ENCODE assay signal across 8 mouse cellular contexts in genomic region chr4:155178274-155178673, GRCm38 (mm10). TPM values are rescaled to one million over a fixed set of nuclear protein-coding genes. Genes with fewer than 3 reads are reported as not detected.
DNase-seq lines count a peak whose midpoint lies in the region; ATAC-seq and TF ChIP-seq lines count a peak whose summit lies in the region.

No protein-coding gene starts in this region.

- no peak for TF ChIP-seq POLR2A in ES-Bruce4 (IDR thresholded peaks at IDR 0.05; ENCODE audit: insufficient read depth, low read length)
- TF ChIP-seq POLR2A in bone marrow macrophage, adult 2 months (IDR thresholded peaks at IDR 0.05; ENCODE audit: borderline replicate concordance, low read depth, low read length): no peak

- TF ChIP-seq EP300 in ES-Bruce4 (IDR thresholded peaks at IDR 0.05; ENCODE audit: insufficient read depth, low read depth, low read length): peak; percentile 83

- H3K4me2 ChIP-seq in hindbrain, postnatal 0 days (ENCODE audit: low read depth, low read length): no peak overlapping the region
- H3K4me2 ChIP-seq in limb, embryonic 15.5 days: peak overlapping the region; percentile 30
- H3K4me2 ChIP-seq in midbrain, embryonic 13.5 days (replicated peaks): peak overlapping the region; percentile 31
- peak overlapping the region; percentile 31 for H3K4me2 ChIP-seq in stomach, embryonic 16.5 days (ENCODE audit: low read depth, low read length)

- H3K9me3 ChIP-seq in ES-Bruce4 (replicated peaks; ENCODE audit: control insufficient read depth, insufficient read depth, low read length, poor library complexity, severe bottlenecking): no peaks in the 10 kb centered on the region
- no peaks in the 10 kb centered on the region for H3K9me3 ChIP-seq in hindbrain, postnatal 0 days (ENCODE audit: low read length)
- no peaks in the 10 kb centered on the region for H3K9me3 ChIP-seq in limb, embryonic 15.5 days
- H3K9me3 ChIP-seq in midbrain, embryonic 13.5 days: no peaks in the 10 kb centered on the region
- no peaks in the 10 kb centered on the region for H3K9me3 ChIP-seq in stomach, embryonic 16.5 days (replicated peaks; ENCODE audit: control insufficient read depth, low read length)

- WGBS in hindbrain, postnatal 0 days: 0% methylated on average over 6 of the region's 6 CpGs
- WGBS in limb, embryonic 15.5 days: 1% methylated on average over 6 of the region's 6 CpGs
- 8% methylated on average over 6 of the region's 6 CpGs for WGBS in midbrain, embryonic 13.5 days
- WGBS in stomach, embryonic 16.5 days: 10% methylated on average over 6 of the region's 6 CpGs

- no peaks in the 10 kb centered on the region for H3K27me3 ChIP-seq in ES-Bruce4 (ENCODE audit: control insufficient read depth, insufficient read depth, low read length, poor library complexity, severe bottlenecking)
- H3K27me3 ChIP-seq in hindbrain, postnatal 0 days (ENCODE audit: insufficient read depth, low read length): no peaks in the 10 kb centered on the region
- no peaks in the 10 kb centered on the region for H3K27me3 ChIP-seq in limb, embryonic 15.5 days
- no peaks in the 10 kb centered on the region for H3K27me3 ChIP-seq in midbrain, embryonic 13.5 days
- H3K27me3 ChIP-seq in stomach, embryonic 16.5 days (ENCODE audit: control insufficient read depth, insufficient read depth, low read length): no peaks in the 10 kb centered on the region

- no peak overlapping the region for H3K4me3 ChIP-seq in ES-Bruce4 (ENCODE audit: low read depth, low read length)
- peak overlapping the region; percentile 17 for H3K4me3 ChIP-seq in bone marrow macrophage, adult 2 months (ENCODE audit: insufficient read depth, low read length)
- no peak overlapping the region for H3K4me3 ChIP-seq in hindbrain, postnatal 0 days (ENCODE audit: low read length)
- H3K4me3 ChIP-seq in limb, embryonic 15.5 days: no peak overlapping the region
- no peak overlapping the region for H3K4me3 ChIP-seq in midbrain, embryonic 13.5 days (replicated peaks)
- no peak overlapping the region; the same call in 1 of the 2 replicates for H3K4me3 ChIP-seq in stomach, embryonic 16.5 days (replicated peaks; ENCODE audit: low read length)

- H3K36me3 ChIP-seq in ES-Bruce4 (ENCODE audit: control insufficient read depth, insufficient read depth, low read length, poor library complexity, severe bottlenecking): no peaks in the 10 kb centered on the region
- no peaks in the 10 kb centered on the region for H3K36me3 ChIP-seq in hindbrain, postnatal 0 days (ENCODE audit: insufficient read depth, low read length)
- H3K36me3 ChIP-seq in limb, embryonic 15.5 days: no peaks in the 10 kb centered on the region
- no peaks in the 10 kb centered on the region for H3K36me3 ChIP-seq in midbrain, embryonic 13.5 days
- H3K36me3 ChIP-seq in stomach, embryonic 16.5 days (ENCODE audit: control insufficient read depth, insufficient read depth, low read length): no peaks in the 10 kb centered on the region

- peak; percentile 69 for ATAC-seq in hindbrain, postnatal 0 days
- peak; percentile 50 for ATAC-seq in limb, embryonic 15.5 days (ENCODE audit: insufficient number of reproducible peaks, low FRiP score, low TSS enrichment, low read depth)
- ATAC-seq in midbrain, embryonic 13.5 days: peak; percentile 51
- peak; percentile 51; the same call in 1 of the 2 replicates for ATAC-seq in stomach, embryonic 16.5 days (ENCODE audit: insufficient read depth, low FRiP score)

- TF ChIP-seq CTCF in ES-Bruce4 (IDR thresholded peaks at IDR 0.05; ENCODE audit: low read depth, low read length): no peak
- TF ChIP-seq CTCF in bone marrow macrophage, adult 2 months (IDR thresholded peaks at IDR 0.05; ENCODE audit: low read depth, low read length): no peak
- TF ChIP-seq CTCF in hindbrain, postnatal 0 days (IDR thresholded peaks at IDR 0.05; ENCODE audit: low read depth): no peak

- peaks cover 26% of the 10 kb centered on the region for H3K4me1 ChIP-seq in ES-Bruce4 (ENCODE audit: control insufficient read depth, insufficient read depth, low read length)
- H3K4me1 ChIP-seq in bone marrow macrophage, adult 2 months (ENCODE audit: control insufficient read depth, insufficient read depth, low read length): peaks cover 45% of the 10 kb centered on the region
- peaks cover 47% of the 10 kb centered on the region for H3K4me1 ChIP-seq in hindbrain, postnatal 0 days (ENCODE audit: insufficient read depth, low read length)
- H3K4me1 ChIP-seq in limb, embryonic 15.5 days: peaks cover 83% of the 10 kb centered on the region
- H3K4me1 ChIP-seq in midbrain, embryonic 13.5 days (replicated peaks): peaks cover 62% of the 10 kb centered on the region
- peaks cover 68% of the 10 kb centered on the region for H3K4me1 ChIP-seq in stomach, embryonic 16.5 days (ENCODE audit: control insufficient read depth, insufficient read depth, low read length)

- H3K9ac ChIP-seq in ES-Bruce4 (ENCODE audit: low read depth, poor library complexity, severe bottlenecking): no peak overlapping the region
- H3K9ac ChIP-seq in hindbrain, postnatal 0 days (replicated peaks; ENCODE audit: low read length): no peak overlapping the region; the same call in 1 of the 2 replicates
- no peak overlapping the region for H3K9ac ChIP-seq in limb, embryonic 15.5 days
- 0 out of 2 replicates have a peak overlapping the region, but pooled peaks have one; percentile 44 for H3K9ac ChIP-seq in midbrain, embryonic 13.5 days (replicated peaks)
- H3K9ac ChIP-seq in stomach, embryonic 16.5 days (ENCODE audit: low read length): peak overlapping the region; percentile 58

- peak; percentile 34 to 38 for DNase-seq in gastrocnemius, adult 8-10 months (ENCODE audit: low spot score in 2 of 2)
- peak; percentile 65 for DNase-seq in hindbrain, postnatal 0 days (ENCODE audit: low spot score)
- no peak for DNase-seq in right cerebral cortex, postnatal 4 days

- H3K27ac ChIP-seq in ES-Bruce4 (ENCODE audit: insufficient read depth, low read length): peak overlapping the region; percentile 32
- peak overlapping the region; percentile 64 for H3K27ac ChIP-seq in bone marrow macrophage, adult 2 months (ENCODE audit: insufficient read depth, low read depth, low read length)
- peak overlapping the region; percentile 77 for H3K27ac ChIP-seq in hindbrain, postnatal 0 days
- peak overlapping the region; percentile 83 for H3K27ac ChIP-seq in limb, embryonic 15.5 days
- H3K27ac ChIP-seq in midbrain, embryonic 13.5 days: peak overlapping the region; percentile 68
- H3K27ac ChIP-seq in stomach, embryonic 16.5 days (ENCODE audit: low read length): peak overlapping the region; percentile 94

RNA-seq across cellular contexts. Expression of gene Ski, which starts 44.1 kb away (rescaled TPM):
- 63.5 and 67.2 TPM in 2 replicates for polyA plus RNA-seq in ES-Bruce4 (2011; ENCODE audit: insufficient read depth, insufficient read length, low read depth, missing spikeins)
- 61.1 and 63.9 TPM in 2 replicates for polyA plus RNA-seq in bone marrow macrophage, adult 2 months (2012; ENCODE audit: insufficient read depth, insufficient read length, missing spikeins)
- total RNA-seq in gastrocnemius, adult 8-10 months (2022): 10 to 100 TPM; 25.8 to 29.6 (median 28.3) TPM
- total RNA-seq in hindbrain, postnatal 0 days (2014; rRNA removed): 69.8 and 71.3 TPM in 2 replicates
- polyA plus RNA-seq in hindbrain, postnatal 0 days (2015; fragmentation: Nextera tagmentation; extraction: Ambion mirVana): 8.8 and 9.5 TPM in 2 replicates
- polyA plus RNA-seq in limb, embryonic 15.5 days (2015; fragmentation: Nextera tagmentation; extraction: Ambion mirVana): 25.2 and 26.8 TPM in 2 replicates
- polyA plus RNA-seq in midbrain, embryonic 13.5 days (2015; fragmentation: Nextera tagmentation; extraction: Ambion mirVana): 9.3 and 9.9 TPM in 2 replicates
- 17.7 and 17.9 TPM in 2 replicates for polyA plus RNA-seq in stomach, embryonic 16.5 days (2015; fragmentation: Nextera tagmentation; extraction: Ambion mirVana)

Comparison
In these comparisons a context has a peak if more than half of its experiments do, and no peak if none do; other contexts are left out.
1. H3K27ac ChIP-seq: peak in every context shown above with its lines; median percentile 94 in stomach, embryonic 16.5 days; 83 in limb, embryonic 15.5 days; 77 in hindbrain, postnatal 0 days; 68 in midbrain, embryonic 13.5 days; 64 in bone marrow macrophage, adult 2 months; 32 in ES-Bruce4.
2. H3K9ac ChIP-seq: peak in midbrain, embryonic 13.5 days (single experiment) and stomach, embryonic 16.5 days (single experiment); none in ES-Bruce4 (single experiment), hindbrain, postnatal 0 days (single experiment) and limb, embryonic 15.5 days (single experiment).
3. Peak in every context shown above with its lines, with median percentiles within 50 percentile points of each other: ATAC-seq.